Mouse (Mus musculus) G1E (cell line): ENCODE measurements at regions not wholly inside any gene's neighbourhood (a gene's known extent, or its start where the extent isn't known, plus 50 kb on each side); places are given as distances from the start of the nearest gene placed in this dataset.

ENCODE experiments used
- ATAC-seq: 2 replicates; pipeline ENCODE4 v1.8.0; 2016; ENCODE audit warnings: mild to moderate bottlenecking; ENCODE audit not compliant: insufficient number of reproducible peaks, poor library complexity, low FRiP score, severe bottlenecking; ENCODE audit errors: extremely low read depth
- DNase-seq: peaks from one replicate; pipeline ENCODE4 v3.0.0; 2012; ENCODE audit warnings: low spot score
- H3K27me3 ChIP-seq: 2 replicates; pipeline ENCODE4 v1.6.1; 2012; ENCODE audit warnings: mild to moderate bottlenecking, low read length, inconsistent platforms; ENCODE audit not compliant: insufficient read depth
- H3K36me3 ChIP-seq: replicated peaks from 2 replicates; pipeline ENCODE3; 2012; ENCODE audit warnings: mild to moderate bottlenecking, inconsistent platforms
- H3K4me1 ChIP-seq: 2 replicates; pipeline ENCODE4 v1.6.1; 2012; ENCODE audit warnings: low read depth, low read length, inconsistent platforms, mixed read lengths; ENCODE audit not compliant: insufficient read depth
- H3K4me3 ChIP-seq: 2 replicates; pipeline ENCODE4 v1.5.1; 2012; ENCODE audit warnings: low read depth, mild to moderate bottlenecking, inconsistent platforms, low read length, moderate library complexity, mixed read lengths
- H3K9me3 ChIP-seq: replicated peaks from 2 replicates; pipeline ENCODE4 v1.6.1; 2012; ENCODE audit warnings: inconsistent platforms
- CTCF ChIP-seq: IDR thresholded peaks from 2 replicates; pipeline ENCODE4 v1.5.1; 2012; ENCODE audit warnings: low read depth, low read length, inconsistent platforms, mixed read lengths
- GATA1 ChIP-seq: IDR thresholded peaks from 2 replicates; pipeline ENCODE4 v1.6.1; 2012; ENCODE audit warnings: borderline replicate concordance, low read length, inconsistent platforms, mixed read lengths
- GATA2 ChIP-seq: IDR thresholded peaks from 2 replicates; pipeline ENCODE4 v1.6.1; 2012; ENCODE audit warnings: low read depth, low read length, inconsistent platforms, borderline replicate concordance
- POLR2AphosphoS5 ChIP-seq: IDR thresholded peaks from 2 replicates; pipeline ENCODE4 v1.6.1; 2012; ENCODE audit warnings: low read depth, low read length, inconsistent platforms; ENCODE audit not compliant: insufficient replicate concordance
- TAL1 ChIP-seq: conservative IDR thresholded peaks from 2 replicates; pipeline ENCODE4 v1.6.1; 2012; ENCODE audit warnings: low read depth, low read length, inconsistent platforms, mixed read lengths

DNA sequence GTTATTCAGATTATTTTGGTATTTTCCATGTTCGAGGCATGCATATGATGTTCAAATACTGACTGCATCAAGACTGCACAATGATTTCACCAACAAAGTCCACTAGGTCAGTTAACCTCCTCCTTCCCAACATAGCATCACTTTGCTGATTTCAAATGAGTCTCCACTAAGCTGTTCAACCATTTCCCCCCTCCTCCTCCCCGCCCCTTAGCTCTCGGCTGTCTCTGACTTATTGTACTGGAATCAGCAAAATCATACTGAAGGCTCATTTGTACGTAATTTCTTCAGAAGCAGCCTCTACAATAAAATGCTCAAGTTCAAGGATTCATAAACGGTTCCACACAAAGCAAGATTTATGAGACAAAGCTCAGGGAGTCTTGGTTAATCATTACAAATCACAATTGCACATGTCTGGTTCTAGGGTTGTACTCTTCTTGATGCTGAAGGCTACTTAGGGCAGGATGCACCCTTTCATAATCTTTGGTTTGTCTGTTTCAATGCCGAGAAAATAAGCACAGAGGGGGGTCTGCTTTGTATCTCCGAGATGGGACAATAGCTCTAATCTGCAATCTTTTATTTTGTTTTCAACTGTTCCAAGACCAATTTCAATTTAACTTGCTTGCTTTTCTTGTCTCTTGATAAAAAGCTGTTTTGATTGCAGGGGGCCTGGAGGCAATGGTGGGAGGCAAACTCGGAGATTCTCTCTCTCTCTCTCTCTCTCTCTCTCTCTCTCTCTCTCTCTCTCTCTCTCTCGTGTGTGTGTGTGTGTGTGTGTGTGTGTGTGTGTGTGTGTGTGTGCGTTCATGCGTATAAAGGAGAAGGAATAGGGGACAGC is 320.6 kb upstream of the Dcn start:
- Histone ChIP-seq H3K4me1 (no peaks in the 10 kb centered on the region), H3K36me3 (no peaks in the 10 kb centered on the region), H3K9me3 (peaks cover 9% of the 10 kb centered on the region), H3K27me3 (no peaks in the 10 kb centered on the region), H3K4me3 (no peak overlapping the region)
- DNase-seq (no peak), ATAC-seq (no peak)
- TF ChIP-seq TAL1 = no peak
- no peak for TF ChIP-seq GATA1
- no peak for TF ChIP-seq POLR2AphosphoS5
- no peak for TF ChIP-seq GATA2
- no peak for TF ChIP-seq CTCF

GRCm38 (mm10) chr10:97159396-97159760 is 320.0 kb upstream of the Dcn start:
- H3K4me3 ChIP-seq = no peak overlapping the region
- ATAC-seq (no peak), DNase-seq (no peak)
- no peaks in the 10 kb centered on the region for H3K36me3 ChIP-seq
- no peaks in the 10 kb centered on the region for H3K4me1 ChIP-seq
- TF ChIP-seq GATA2 = no peak
- no peak for TF ChIP-seq TAL1
- TF ChIP-seq GATA1 = no peak
- TF ChIP-seq CTCF = no peak
- TF ChIP-seq POLR2AphosphoS5 = no peak
- H3K27me3 ChIP-seq = no peaks in the 10 kb centered on the region
- H3K9me3 ChIP-seq = peaks cover 12% of the 10 kb centered on the region

- Histone ChIP-seq H3K27me3 (no peaks in the 10 kb centered on the region), H3K9me3 (peaks cover 12% of the 10 kb centered on the region), H3K4me3 (no peak overlapping the region), H3K36me3 (no peaks in the 10 kb centered on the region), H3K4me1 (no peaks in the 10 kb centered on the region)
- no peak for TF ChIP-seq TAL1
- TF ChIP-seq GATA2 = no peak
- TF ChIP-seq CTCF = no peak
- no peak for TF ChIP-seq POLR2AphosphoS5
- no peak for TF ChIP-seq GATA1
- no peak for ATAC-seq
- DNase-seq = no peak
Measured at GRCm38 (mm10) chr10:97159831-97160575, 319.4 kb upstream of the Dcn start.

- DNase-seq (no peak), ATAC-seq (no peak)
- TF ChIP-seq TAL1 (no peak), POLR2AphosphoS5 (no peak), CTCF (no peak)
- Histone ChIP-seq H3K4me3 (no peak overlapping the region), H3K4me1 (no peaks in the 10 kb centered on the region), H3K27me3 (no peaks in the 10 kb centered on the region), H3K9me3 (peaks cover 16% of the 10 kb centered on the region), H3K36me3 (no peaks in the 10 kb centered on the region)
Measured at GRCm38 (mm10) chr10:97160892-97161291, 318.5 kb upstream of the Dcn start.

GRCm38 (mm10) chr10:97178468-97178867 is 300.9 kb upstream of the Dcn start:
- Histone ChIP-seq H3K27me3 (no peaks in the 10 kb centered on the region), H3K4me1 (no peaks in the 10 kb centered on the region), H3K36me3 (no peaks in the 10 kb centered on the region), H3K4me3 (no peak overlapping the region), H3K9me3 (0 out of 2 replicates have a peak, but pooled peaks cover 2% of the 10 kb centered on the region)
- DNase-seq (no peak), ATAC-seq (no peak)
- TF ChIP-seq GATA1 (no peak), CTCF (no peak), GATA2 (no peak)

DNA sequence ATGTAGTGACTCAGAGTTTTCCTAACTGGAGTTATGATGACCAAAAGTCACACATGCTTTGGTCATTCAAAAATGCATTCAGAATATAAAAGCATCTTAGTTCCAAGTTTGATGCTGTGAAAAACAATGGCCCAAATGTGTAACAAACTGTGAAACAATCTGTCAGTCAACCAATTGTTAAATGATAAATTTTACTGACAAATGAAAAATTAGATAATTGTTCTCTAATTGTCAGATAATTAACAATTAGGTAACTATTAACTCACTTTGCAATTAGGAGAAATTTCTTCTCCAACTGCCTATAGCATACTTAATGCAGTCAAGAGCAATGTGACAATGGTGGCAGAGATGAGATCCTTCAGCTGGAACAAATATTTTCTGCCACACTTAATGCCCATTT is 289.7 kb upstream of the Dcn start:
- ATAC-seq (no peak), DNase-seq (no peak)
- no peaks in the 10 kb centered on the region for H3K4me1 ChIP-seq
- no peaks in the 10 kb centered on the region for H3K36me3 ChIP-seq
- TF ChIP-seq POLR2AphosphoS5 = no peak
- no peak for TF ChIP-seq TAL1
- no peak for TF ChIP-seq CTCF
- TF ChIP-seq GATA1 = no peak
- TF ChIP-seq GATA2 = no peak
- 0 out of 2 replicates have a peak, but pooled peaks cover 4% of the 10 kb centered on the region for H3K9me3 ChIP-seq
- no peaks in the 10 kb centered on the region for H3K27me3 ChIP-seq
- H3K4me3 ChIP-seq = no peak overlapping the region
